Mouse (Mus musculus): ENCODE data around the gene Cdsn. TPM values are rescaled to one million over a fixed set of nuclear protein-coding genes. Genes with fewer than 3 reads are reported as not detected.

The Cdsn gene
- polyA plus RNA-seq, 1 experiment from 2014 or later, result not detected

DNA sequence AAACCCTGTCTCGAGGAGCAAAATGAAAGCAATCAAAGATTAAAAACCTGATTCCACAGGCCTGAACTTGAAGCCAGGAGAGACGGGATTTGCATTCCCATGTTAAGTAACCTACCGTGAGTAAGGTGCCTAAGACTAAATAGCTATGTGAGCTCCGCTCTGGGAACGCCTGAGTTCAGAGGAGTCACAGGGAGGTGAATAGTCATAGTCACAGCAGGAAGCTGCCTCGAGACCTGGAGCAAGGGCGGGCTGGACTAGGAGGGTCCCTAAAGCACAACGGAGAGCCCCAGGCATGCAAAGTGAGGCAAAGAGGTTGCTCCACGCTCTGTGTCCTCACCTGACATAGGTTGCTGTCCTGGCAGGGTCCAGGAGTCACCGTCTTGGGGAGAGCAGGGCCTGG lies 12.4 kb upstream of the Cdsn start:
- H3K4me2 ChIP-seq, result no peak overlapping the region
- no peak for ATAC-seq
- no peaks in the 10 kb centered on the region; the same call in 1 of the 2 replicates for H3K27me3 ChIP-seq (replicated peaks)
- no peak overlapping the region for H3K4me3 ChIP-seq
- no peaks in the 10 kb centered on the region for H3K9me3 ChIP-seq (replicated peaks)
- no peak overlapping the region for H3K27ac ChIP-seq
- H3K9ac ChIP-seq, result no peak overlapping the region
- H3K4me1 ChIP-seq, result no peaks in the 10 kb centered on the region
- H3K36me3 ChIP-seq, result no peaks in the 10 kb centered on the region
- 47% methylated on average over 10 of the region's 10 CpGs for WGBS (ENCODE audit: insufficient replicate concordance)

GRCm38 (mm10) chr17:35542761-35543411 lies 9.0 kb upstream of the Cdsn start:
- no peak overlapping the region for H3K27ac ChIP-seq
- no peaks in the 10 kb centered on the region; the same call in 1 of the 2 replicates for H3K27me3 ChIP-seq (replicated peaks)
- H3K4me1 ChIP-seq, result no peaks in the 10 kb centered on the region
- no peak overlapping the region for H3K4me2 ChIP-seq
- ATAC-seq, result no peak
- H3K36me3 ChIP-seq, result no peaks in the 10 kb centered on the region
- WGBS (ENCODE audit: insufficient replicate concordance), result 65% methylated on average over 15 of the region's 15 CpGs
- H3K9me3 ChIP-seq (replicated peaks), result no peaks in the 10 kb centered on the region
- H3K9ac ChIP-seq, result no peak overlapping the region
- H3K4me3 ChIP-seq, result no peak overlapping the region

GRCm38 (mm10) chr17:35543412-35543861 lies 8.5 kb upstream of the Cdsn start:
- WGBS (ENCODE audit: insufficient replicate concordance), result 53% methylated on average over 14 of the region's 14 CpGs
- Histone ChIP-seq H3K36me3 (no peaks in the 10 kb centered on the region), H3K27me3 (replicated peaks) (peaks cover 4% of the 10 kb centered on the region; the same call in 1 of the 2 replicates), H3K9ac (no peak overlapping the region), H3K4me3 (no peak overlapping the region), H3K4me2 (no peak overlapping the region), H3K4me1 (no peaks in the 10 kb centered on the region), H3K27ac (no peak overlapping the region), H3K9me3 (replicated peaks) (no peaks in the 10 kb centered on the region)
- no peak for ATAC-seq

DNA sequence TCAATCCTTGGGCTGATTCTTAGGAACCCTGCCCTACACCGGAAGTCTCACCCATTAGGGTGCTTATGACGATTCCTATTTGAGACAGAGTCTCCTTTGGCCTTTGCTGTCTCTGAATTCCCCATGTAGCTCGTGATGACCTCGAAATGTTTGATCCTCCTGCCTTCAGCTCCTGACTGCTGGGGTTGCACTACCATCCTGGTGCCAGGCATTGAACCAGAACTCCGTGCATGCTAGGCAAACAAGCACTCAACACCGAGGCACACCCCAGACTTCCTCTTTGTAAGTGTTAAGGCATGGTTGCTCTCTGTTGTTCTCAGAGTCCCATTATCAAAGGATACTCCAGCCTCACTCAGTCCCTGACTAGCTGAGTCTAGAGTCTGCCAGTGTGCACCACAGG lies 7.9 kb upstream of the Cdsn start:
- Histone ChIP-seq H3K9me3 (replicated peaks) (no peaks in the 10 kb centered on the region), H3K27ac (no peak overlapping the region), H3K4me3 (no peak overlapping the region), H3K4me1 (no peaks in the 10 kb centered on the region), H3K27me3 (replicated peaks) (peaks cover 6% of the 10 kb centered on the region; the same call in 1 of the 2 replicates), H3K36me3 (no peaks in the 10 kb centered on the region), H3K9ac (no peak overlapping the region), H3K4me2 (no peak overlapping the region)
- 52% methylated on average over 6 of the region's 6 CpGs for WGBS (ENCODE audit: insufficient replicate concordance)
- ATAC-seq, result no peak

DNA sequence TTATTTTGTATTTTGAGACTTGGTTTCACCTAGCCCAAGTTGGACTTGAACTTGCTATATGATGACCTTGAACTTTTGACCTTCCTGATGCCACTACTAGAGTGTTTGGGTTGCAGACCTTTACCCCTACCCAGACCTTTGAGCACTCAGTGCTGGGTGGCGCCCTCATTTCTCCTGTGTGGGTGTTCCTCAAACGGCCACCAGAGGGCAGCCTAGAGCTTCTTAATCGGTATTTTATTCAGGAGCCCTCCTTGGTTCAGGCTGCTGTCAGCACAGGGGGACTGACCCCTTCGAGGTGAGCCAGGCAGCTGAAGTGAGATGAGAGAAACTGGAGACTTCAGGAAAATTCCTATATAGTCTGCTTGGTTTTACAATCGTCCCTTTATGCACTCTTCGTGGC lies 7.2 kb upstream of the Cdsn start:
- H3K9ac ChIP-seq, result no peak overlapping the region
- peaks cover 6% of the 10 kb centered on the region; the same call in 1 of the 2 replicates for H3K27me3 ChIP-seq (replicated peaks)
- H3K4me1 ChIP-seq, result no peaks in the 10 kb centered on the region
- H3K36me3 ChIP-seq, result no peaks in the 10 kb centered on the region
- no peak overlapping the region for H3K27ac ChIP-seq
- H3K4me2 ChIP-seq, result no peak overlapping the region
- H3K4me3 ChIP-seq, result no peak overlapping the region
- no peaks in the 10 kb centered on the region for H3K9me3 ChIP-seq (replicated peaks)
- ATAC-seq, result no peak
- WGBS (ENCODE audit: insufficient replicate concordance), result 24% methylated on average over 6 of the region's 6 CpGs

DNA sequence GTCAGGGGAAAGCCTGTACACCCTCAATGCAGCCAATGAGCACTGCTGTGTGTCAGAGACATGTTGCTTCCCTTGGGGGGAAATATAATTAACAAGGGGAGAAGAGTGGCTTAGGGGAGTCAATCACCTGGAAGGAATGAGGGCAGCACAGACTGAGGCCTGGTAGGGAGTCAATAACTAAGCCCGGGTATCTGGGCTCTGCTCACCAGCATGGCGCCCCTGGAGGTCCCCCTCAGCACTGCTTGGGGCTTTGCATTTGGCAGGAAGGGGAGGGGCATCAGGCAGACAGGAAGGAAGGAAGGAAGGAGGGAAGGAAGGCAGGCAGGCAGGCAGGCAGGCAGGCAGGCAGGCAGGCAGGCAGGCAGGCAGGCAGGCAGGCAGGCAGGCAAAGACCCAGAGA lies 4.5 kb upstream of the Cdsn start:
- WGBS (ENCODE audit: insufficient replicate concordance), result 59% methylated on average over 2 of the region's 2 CpGs

DNA sequence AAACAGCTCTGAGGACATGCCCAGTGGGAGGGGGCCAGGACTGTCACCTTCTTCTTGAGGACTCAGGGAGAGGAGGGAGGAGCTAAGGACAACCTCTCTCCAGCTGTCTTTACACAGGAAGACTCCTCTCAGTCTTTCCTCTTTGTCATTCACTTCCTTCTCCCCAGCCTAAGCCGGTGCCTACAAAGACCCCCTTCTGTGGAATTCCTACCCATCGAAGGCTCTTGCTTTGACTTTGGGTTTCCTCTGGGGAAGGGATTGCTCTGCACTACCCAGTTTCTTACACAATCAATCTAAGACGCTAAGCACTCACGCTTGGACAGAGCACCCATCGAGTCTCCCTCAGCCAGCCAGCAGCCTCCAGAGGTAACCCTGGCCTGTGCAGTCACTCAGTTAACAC lies 3.3 kb upstream of the Cdsn start:
- Histone ChIP-seq H3K27ac (no peak overlapping the region), H3K4me2 (no peak overlapping the region), H3K4me1 (no peaks in the 10 kb centered on the region), H3K9me3 (replicated peaks) (no peaks in the 10 kb centered on the region), H3K4me3 (no peak overlapping the region), H3K9ac (no peak overlapping the region), H3K27me3 (replicated peaks) (0 out of 2 replicates have a peak, but pooled peaks cover 9% of the 10 kb centered on the region), H3K36me3 (no peaks in the 10 kb centered on the region)
- 19% methylated on average over 5 of the region's 5 CpGs for WGBS (ENCODE audit: insufficient replicate concordance)
- ATAC-seq, result no peak

More for the DNA sequence above, 4.5 kb upstream of the Cdsn start:
- Histone ChIP-seq H3K27ac (no peak overlapping the region), H3K9ac (no peak overlapping the region), H3K9me3 (replicated peaks) (no peaks in the 10 kb centered on the region), H3K4me1 (no peaks in the 10 kb centered on the region), H3K27me3 (replicated peaks) (0 out of 2 replicates have a peak, but pooled peaks cover 9% of the 10 kb centered on the region), H3K4me2 (no peak overlapping the region), H3K4me3 (no peak overlapping the region), H3K36me3 (no peaks in the 10 kb centered on the region)
- ATAC-seq, result no peak

DNA sequence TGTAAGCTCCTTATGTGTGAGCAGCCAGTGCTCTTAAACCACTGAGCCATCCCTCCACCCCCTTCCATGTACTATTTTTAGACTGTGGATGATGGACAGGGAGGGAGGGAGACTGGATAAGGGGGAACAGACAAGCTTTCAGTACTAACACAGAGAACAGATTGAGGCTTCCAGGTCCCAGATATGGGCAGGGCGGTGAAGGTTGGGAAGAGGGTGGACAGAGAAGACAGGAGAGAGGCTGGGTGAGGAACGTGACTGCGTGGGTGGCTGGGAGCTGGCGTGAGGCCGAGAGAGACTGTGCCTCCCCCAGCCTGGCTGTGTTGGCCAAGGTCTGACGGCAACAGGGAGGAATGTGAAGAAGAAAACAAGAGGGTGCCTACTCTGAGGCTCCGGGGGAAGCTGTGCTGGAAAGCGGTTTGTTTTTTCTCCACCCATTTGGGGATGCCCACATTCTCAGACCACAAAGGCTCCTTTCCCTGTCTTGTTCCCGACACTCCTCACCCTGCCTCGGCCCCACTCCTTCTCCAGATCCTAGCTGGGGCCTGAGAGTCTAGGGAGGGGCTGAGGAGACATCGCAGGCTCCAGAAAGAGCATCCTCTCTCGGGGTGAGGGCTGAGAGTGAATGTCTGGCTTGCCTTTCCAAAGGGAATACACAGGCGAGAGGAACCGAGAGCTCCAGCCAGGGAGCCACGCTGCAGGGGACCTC lies 2.3 kb upstream of the Cdsn start:
- no peaks in the 10 kb centered on the region for H3K4me1 ChIP-seq
- H3K27ac ChIP-seq, result peak overlapping the region; percentile 28; the same call in 1 of the 2 replicates
- ATAC-seq, result no peak
- 47% methylated on average over 15 of the region's 15 CpGs for WGBS (ENCODE audit: insufficient replicate concordance)
- no peak overlapping the region for H3K4me3 ChIP-seq
- H3K4me2 ChIP-seq, result no peak overlapping the region
- 0 out of 2 replicates have a peak, but pooled peaks cover 9% of the 10 kb centered on the region for H3K27me3 ChIP-seq (replicated peaks)
- no peak overlapping the region for H3K9ac ChIP-seq
- no peaks in the 10 kb centered on the region for H3K36me3 ChIP-seq
- no peaks in the 10 kb centered on the region for H3K9me3 ChIP-seq (replicated peaks)

DNA sequence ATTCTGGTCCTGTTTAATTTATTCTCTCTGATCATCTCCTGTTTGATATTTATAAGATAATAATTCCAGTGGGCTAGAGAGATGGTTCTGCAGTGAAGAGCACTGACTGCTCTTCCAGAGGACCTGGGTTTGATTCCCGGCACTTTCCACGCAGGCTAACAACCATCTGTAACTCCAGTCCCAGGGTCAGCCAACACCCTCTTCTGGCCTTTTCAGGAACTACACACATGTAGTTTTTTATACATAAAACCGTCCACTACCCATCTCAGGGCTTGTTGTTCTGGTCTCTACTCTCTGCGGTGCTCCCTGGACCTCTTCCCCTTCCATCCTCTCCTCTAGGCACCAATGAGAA lies 1.8 kb upstream of the Cdsn start:
- H3K27ac ChIP-seq, result no peak overlapping the region

DNA sequence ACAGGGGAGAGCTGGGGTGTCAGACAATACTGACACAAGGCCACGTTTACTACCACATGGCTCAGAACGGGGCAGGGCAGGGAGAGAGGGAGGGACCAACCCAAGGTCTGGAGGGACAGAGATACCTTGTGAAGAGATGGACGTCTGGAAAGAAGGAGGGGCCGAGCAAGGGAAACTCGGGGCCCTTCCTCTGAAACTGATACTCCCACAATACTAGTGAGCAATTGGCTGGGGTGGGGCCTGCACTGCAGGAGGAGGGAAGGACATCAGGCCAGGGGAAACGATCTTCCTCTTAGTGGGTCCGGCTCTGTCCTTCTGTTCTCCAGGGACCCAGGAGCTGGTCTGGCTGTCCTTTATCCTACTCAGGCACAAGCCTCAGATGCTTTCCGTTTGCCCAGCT lies 1.1 kb upstream of the Cdsn start:
- H3K4me2 ChIP-seq, result no peak overlapping the region
- no peaks in the 10 kb centered on the region for H3K4me1 ChIP-seq
- 47% methylated on average over 8 of the region's 8 CpGs for WGBS (ENCODE audit: insufficient replicate concordance)
- H3K36me3 ChIP-seq, result no peaks in the 10 kb centered on the region
- H3K27me3 ChIP-seq (replicated peaks), result 0 out of 2 replicates have a peak, but pooled peaks cover 9% of the 10 kb centered on the region
- ATAC-seq, result no peak
- no peaks in the 10 kb centered on the region; the same call in 1 of the 2 replicates for H3K9me3 ChIP-seq (replicated peaks)
- H3K27ac ChIP-seq, result no peak overlapping the region
- H3K9ac ChIP-seq, result no peak overlapping the region
- no peak overlapping the region for H3K4me3 ChIP-seq

More for the DNA sequence above, 1.8 kb upstream of the Cdsn start:
- Histone ChIP-seq H3K4me2 (no peak overlapping the region), H3K27me3 (replicated peaks) (0 out of 2 replicates have a peak, but pooled peaks cover 9% of the 10 kb centered on the region), H3K4me1 (no peaks in the 10 kb centered on the region), H3K4me3 (no peak overlapping the region), H3K9me3 (replicated peaks) (no peaks in the 10 kb centered on the region; the same call in 1 of the 2 replicates), H3K9ac (no peak overlapping the region), H3K36me3 (no peaks in the 10 kb centered on the region)
- 83% methylated on average over 4 of the region's 4 CpGs for WGBS (ENCODE audit: insufficient replicate concordance)
- ATAC-seq, result no peak

- H3K4me3 ChIP-seq, result no peak overlapping the region
- 0 out of 2 replicates have a peak, but pooled peaks cover 3% of the 10 kb centered on the region for H3K27me3 ChIP-seq (replicated peaks)
- WGBS (ENCODE audit: insufficient replicate concordance), result 62% methylated on average over 5 of the region's 5 CpGs
- no peaks in the 10 kb centered on the region; the same call in 1 of the 2 replicates for H3K9me3 ChIP-seq (replicated peaks)
- H3K36me3 ChIP-seq, result no peaks in the 10 kb centered on the region
- no peaks in the 10 kb centered on the region for H3K4me1 ChIP-seq
- no peak overlapping the region for H3K9ac ChIP-seq
- no peak overlapping the region for H3K4me2 ChIP-seq
- H3K27ac ChIP-seq, result no peak overlapping the region
- ATAC-seq, result no peak
These were observed 2.4 kb downstream of the Cdsn start for GRCm38 (mm10) chr17:35554321-35554720.

GRCm38 (mm10) chr17:35554761-35555397 lies 3.0 kb downstream of the Cdsn start:
- H3K27me3 ChIP-seq (replicated peaks), result 0 out of 2 replicates have a peak, but pooled peaks cover 3% of the 10 kb centered on the region
- WGBS (ENCODE audit: insufficient replicate concordance), result 73% methylated on average over 18 of the region's 18 CpGs
- H3K4me1 ChIP-seq, result no peaks in the 10 kb centered on the region
- H3K9me3 ChIP-seq (replicated peaks), result no peaks in the 10 kb centered on the region; the same call in 1 of the 2 replicates
- ATAC-seq, result no peak
- H3K27ac ChIP-seq, result no peak overlapping the region
- no peak overlapping the region for H3K9ac ChIP-seq
- no peak overlapping the region for H3K4me2 ChIP-seq
- no peak overlapping the region for H3K4me3 ChIP-seq
- H3K36me3 ChIP-seq, result no peaks in the 10 kb centered on the region
